Mouse (Mus musculus) inflammation-experienced regulatory T-cells (primary cell): Measurements from ENCODE around the gene Pheta1. TPM values are rescaled to one million over a fixed set of nuclear protein-coding genes. Genes with fewer than 3 reads are reported as not detected.

Experiments used
- polyA plus RNA-seq, 2 experiments: library from polyadenylated mRNA; unstranded; fragments of 100-300 nt; shearing (Covaris generic); gene quantifications; one replicate each; pipeline ENCODE4 v1.2.1; 2017

Pheta1 gene
- polyA plus RNA-seq, result 1 to 10 TPM; 5.1 to 7.2 TPM

GRCm38 (mm10) chr5:121848743-121849142 lies at the start of gene Pheta1:
TSS of gene Pheta1 (plus strand) at chr5:121848984.

GRCm38 (mm10) chr5:121837441-121838340 lies 11.1 kb upstream of the Pheta1 start, which contains the start of gene Sh2b3:
TSS of gene Sh2b3 (minus strand) at chr5:121837646.

Other genes starting within 250 kb of the Pheta1 start
- gene Acad12, start 230.0 kb upstream of the Pheta1 start, polyA plus RNA-seq, result 1 to 10 TPM; 2.2 to 7.6 TPM
- 10 to 100 TPM in 1 of 2 experiments, 1 to 10 TPM in 1; 6.6 to 10.1 TPM for gene Acad10, start 188.5 kb upstream of the Pheta1 start, polyA plus RNA-seq
- 10 to 100 TPM; 58.0 to 73.6 TPM for gene Brap, start 188.4 kb upstream of the Pheta1 start, polyA plus RNA-seq
- gene Atxn2, start 137.6 kb upstream of the Pheta1 start, polyA plus RNA-seq, result 10 to 100 TPM; 48.1 to 67.6 TPM
- gene Sh2b3, start 11.3 kb upstream of the Pheta1 start, polyA plus RNA-seq, result 10 to 100 TPM; 53.5 to 56.6 TPM
- 1 to 10 TPM in 1 of 2 experiments, under 1 TPM in 1; 0.35 to 1.0 TPM for gene Cux2, start 201.1 kb downstream of the Pheta1 start, polyA plus RNA-seq